Mouse (Mus musculus) layer of hippocampus, postnatal 36 days (tissue): ENCODE data around the gene Rhag. TPM values are rescaled to one million over a fixed set of nuclear protein-coding genes. Genes with fewer than 3 reads are reported as not detected.

Experiments used
- DNase-seq, 2 experiments: peaks; one replicate each; pipeline ENCODE4 v3.0.0; 2022
- total RNA-seq, 2 experiments: library from RNA; stranded (reverse); gene quantifications; 2 replicates each; pipeline ENCODE4 v1.2.3; 2021

The Rhag gene
- total RNA-seq, 2 experiments from 2014 or later: not detected

- DNase-seq: no peak
Observed at GRCm38 (mm10) chr17:40875568-40875967, 64.6 kb downstream of the Rhag start.

- no peak for DNase-seq
Observed at GRCm38 (mm10) chr17:40877741-40878140, 66.8 kb downstream of the Rhag start.

GRCm38 (mm10) chr17:40879528-40879923 is 68.6 kb downstream of the Rhag start:
- no peak for DNase-seq

GRCm38 (mm10) chr17:40879924-40880691 is 69.2 kb downstream of the Rhag start, which contains the start of gene 9130008F23Rik:
TSS of gene 9130008F23Rik (minus strand) at chr17:40880559.
- DNase-seq: peak in 1 of 2 experiments; percentile 5

GRCm38 (mm10) chr17:40882172-40882571 is 71.2 kb downstream of the Rhag start:
- no peak for DNase-seq

- DNase-seq: no peak
Observed at GRCm38 (mm10) chr17:40885155-40885554, 74.2 kb downstream of the Rhag start.

- no peak for DNase-seq
Observed at GRCm38 (mm10) chr17:40887849-40888536, 77.1 kb downstream of the Rhag start.

Other genes starting within 250 kb of the Rhag start
- gene Esp6, start 249.6 kb upstream of the Rhag start, total RNA-seq: not detected
- not detected for gene Esp4, start 212.5 kb upstream of the Rhag start, total RNA-seq
- not detected for gene Esp3, start 179.1 kb upstream of the Rhag start, total RNA-seq
- gene Esp1, start 84.0 kb upstream of the Rhag start, total RNA-seq: not detected
- gene Crisp2, start 4.1 kb upstream of the Rhag start, total RNA-seq: not detected
- gene 9130008F23Rik, start 69.4 kb downstream of the Rhag start, total RNA-seq: under 1 TPM in 1 of 2 experiments, not detected in 1; 0.15 TPM
- gene Glyatl3, start 103.2 kb downstream of the Rhag start, total RNA-seq: not detected
- 10 to 100 TPM; 41.9 to 42.8 TPM for gene Mut, start 123.6 kb downstream of the Rhag start, total RNA-seq
- 1 to 10 TPM; 3.0 to 3.9 TPM for gene Cenpq, start 123.9 kb downstream of the Rhag start, total RNA-seq